25 mouse cellular contexts compared by ENCODE assay signal in the genomic region with DNA sequence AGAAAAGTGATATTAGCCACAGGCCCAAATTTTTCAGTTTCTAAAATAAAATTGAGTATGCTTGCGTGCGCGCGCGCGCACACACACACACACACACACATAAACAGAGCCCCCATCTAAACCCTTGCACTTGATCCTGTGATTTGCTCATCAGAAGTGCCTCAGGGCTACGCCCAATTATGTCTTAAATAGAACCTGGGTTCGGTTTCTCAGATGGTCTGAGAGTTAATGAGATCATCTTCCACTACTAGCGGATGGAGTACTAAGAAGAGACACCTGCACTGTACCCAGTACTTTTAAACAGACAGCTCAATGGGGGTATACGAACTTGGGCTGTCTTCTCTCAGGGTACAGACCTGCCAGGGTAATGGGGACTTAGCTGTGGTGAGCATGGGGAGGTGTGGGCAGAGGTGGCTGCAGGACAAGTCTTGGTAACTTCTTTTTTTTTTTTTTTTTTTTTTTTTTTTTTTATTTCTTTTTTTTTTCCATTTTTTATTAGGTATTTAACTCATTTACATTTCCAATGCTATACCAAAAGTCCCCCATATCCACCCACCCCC.
DNase-seq lines count a peak whose midpoint lies in the region; ATAC-seq lines count a peak whose summit lies in the region.
"Had no signal": no experiment of that assay in that cellular context is flagged by ENCODE, and none has a peak within 500 bp of the region (broad histone marks: within the 10 kb centered on the region; RNA-seq: fewer than 3 reads in every experiment).

No protein-coding gene starts in this region.

- H3K27me3 ChIP-seq in forebrain, embryonic 13.5 days: no peaks in the 10 kb centered on the region
- H3K27me3 ChIP-seq in forebrain, embryonic 11.5 days (ENCODE audit: control insufficient read depth, insufficient read depth, low read length): no peaks in the 10 kb centered on the region
- H3K27me3 ChIP-seq in hindbrain, embryonic 15.5 days: no peaks in the 10 kb centered on the region
- no peaks in the 10 kb centered on the region for H3K27me3 ChIP-seq in hindbrain, embryonic 11.5 days (ENCODE audit: control insufficient read depth, insufficient read depth, low read length)
- no peaks in the 10 kb centered on the region for H3K27me3 ChIP-seq in midbrain, embryonic 12.5 days
- no peaks in the 10 kb centered on the region for H3K27me3 ChIP-seq in midbrain, embryonic 13.5 days
- H3K27me3 ChIP-seq in forebrain, embryonic 16.5 days (replicated peaks; ENCODE audit: control insufficient read depth, insufficient read depth, low read length): no peaks in the 10 kb centered on the region
- H3K27me3 ChIP-seq: heart, embryonic 12.5 days; heart, embryonic 15.5 days had no signal

- ATAC-seq in forebrain, embryonic 13.5 days: no peak
- ATAC-seq in forebrain, embryonic 11.5 days (replicated peaks; ENCODE audit: low FRiP score): no peak
- 0 out of 2 replicates have a peak, but pooled peaks have one; percentile 55 for ATAC-seq in hindbrain, embryonic 15.5 days (ENCODE audit: low FRiP score, low read depth)
- no peak for ATAC-seq in hindbrain, embryonic 11.5 days (ENCODE audit: low FRiP score)
- 0 out of 2 replicates have a peak, but pooled peaks have one; percentile 30 for ATAC-seq in midbrain, embryonic 12.5 days (ENCODE audit: low FRiP score, low read depth)
- ATAC-seq in midbrain, embryonic 13.5 days: no peak
- ATAC-seq in forebrain, embryonic 16.5 days: no peak
- ATAC-seq: hindbrain, postnatal 0 days; inflammation-experienced regulatory T-cells, adult 6 months had no signal

- H3K4me2 ChIP-seq in forebrain, embryonic 13.5 days: no peak overlapping the region
- no peak overlapping the region for H3K4me2 ChIP-seq in forebrain, embryonic 11.5 days (ENCODE audit: low read depth, low read length, severe bottlenecking)
- H3K4me2 ChIP-seq in hindbrain, embryonic 15.5 days: no peak overlapping the region
- H3K4me2 ChIP-seq in hindbrain, embryonic 11.5 days (replicated peaks; ENCODE audit: low read depth, low read length): no peak overlapping the region
- H3K4me2 ChIP-seq in midbrain, embryonic 12.5 days (replicated peaks): no peak overlapping the region
- H3K4me2 ChIP-seq in midbrain, embryonic 13.5 days (replicated peaks): no peak overlapping the region
- no peak overlapping the region for H3K4me2 ChIP-seq in forebrain, embryonic 16.5 days (ENCODE audit: low read length)
- H3K4me2 ChIP-seq: heart, embryonic 12.5 days; heart, embryonic 15.5 days had no signal

- peak overlapping the region; percentile 42; the same call in 1 of the 2 replicates for H3K27ac ChIP-seq in forebrain, embryonic 13.5 days
- H3K27ac ChIP-seq in forebrain, embryonic 11.5 days (ENCODE audit: low read depth, low read length): no peak overlapping the region
- H3K27ac ChIP-seq in hindbrain, embryonic 15.5 days (replicated peaks): no peak overlapping the region
- no peak overlapping the region for H3K27ac ChIP-seq in hindbrain, embryonic 11.5 days (ENCODE audit: low read depth, low read length)
- H3K27ac ChIP-seq in midbrain, embryonic 12.5 days (replicated peaks): no peak overlapping the region
- H3K27ac ChIP-seq in midbrain, embryonic 13.5 days: no peak overlapping the region
- 0 out of 2 replicates have a peak overlapping the region, but pooled peaks have one; percentile 7 for H3K27ac ChIP-seq in forebrain, embryonic 16.5 days (ENCODE audit: low read length)
- H3K27ac ChIP-seq: heart, embryonic 15.5 days; hindbrain, embryonic 10.5 days; hindbrain, postnatal 0 days had no signal

- no peak overlapping the region for H3K4me3 ChIP-seq in forebrain, embryonic 13.5 days
- no peak overlapping the region for H3K4me3 ChIP-seq in forebrain, embryonic 11.5 days (ENCODE audit: low read depth, low read length)
- no peak overlapping the region for H3K4me3 ChIP-seq in hindbrain, embryonic 15.5 days
- H3K4me3 ChIP-seq in hindbrain, embryonic 11.5 days (ENCODE audit: low read depth, low read length): no peak overlapping the region
- H3K4me3 ChIP-seq in midbrain, embryonic 12.5 days: no peak overlapping the region
- no peak overlapping the region for H3K4me3 ChIP-seq in midbrain, embryonic 13.5 days (replicated peaks)
- H3K4me3 ChIP-seq in forebrain, embryonic 16.5 days (replicated peaks; ENCODE audit: low read length): no peak overlapping the region
- H3K4me3 ChIP-seq: heart, embryonic 12.5 days; heart, embryonic 15.5 days; hindbrain, embryonic 10.5 days had no signal

- DNase-seq in forebrain, embryonic 11.5 days (ENCODE audit: low spot score): no peak
- DNase-seq in hindbrain, embryonic 11.5 days (ENCODE audit: low spot score): no peak
- no peak for DNase-seq in embryo, embryonic 10 days (ENCODE audit: low spot score)
- DNase-seq: adrenal gland, adult 2 months; adrenal gland, postnatal 14 days; B cell, adult 2 months; cerebellum, adult 11-12 months; cerebellum, adult 8-10 months; cerebellum, postnatal 10 days; cerebellum, postnatal 36 days; gastrocnemius, postnatal 25 days; heart, adult 18-20 months; heart, postnatal 10 days; heart, postnatal 36 days; kidney, adult 18-20 months had no signal

- H3K4me1 ChIP-seq in forebrain, embryonic 13.5 days: peaks cover 17% of the 10 kb centered on the region; the same call in 1 of the 2 replicates
- no peaks in the 10 kb centered on the region for H3K4me1 ChIP-seq in forebrain, embryonic 11.5 days (replicated peaks; ENCODE audit: control insufficient read depth, insufficient read depth, low read length)
- H3K4me1 ChIP-seq in hindbrain, embryonic 15.5 days (replicated peaks): no peaks in the 10 kb centered on the region
- no peaks in the 10 kb centered on the region for H3K4me1 ChIP-seq in hindbrain, embryonic 11.5 days (replicated peaks; ENCODE audit: control insufficient read depth, insufficient read depth, low read length)
- 0 out of 2 replicates have a peak, but pooled peaks cover 3% of the 10 kb centered on the region for H3K4me1 ChIP-seq in midbrain, embryonic 12.5 days
- no peaks in the 10 kb centered on the region for H3K4me1 ChIP-seq in midbrain, embryonic 13.5 days (replicated peaks)
- peaks cover 8% of the 10 kb centered on the region; the same call in 1 of the 2 replicates for H3K4me1 ChIP-seq in forebrain, embryonic 16.5 days (replicated peaks; ENCODE audit: control insufficient read depth, insufficient read depth, low read length)
- H3K4me1 ChIP-seq: heart, embryonic 12.5 days; heart, embryonic 15.5 days; hindbrain, embryonic 10.5 days had no signal

- H3K9ac ChIP-seq in forebrain, embryonic 13.5 days: no peak overlapping the region
- H3K9ac ChIP-seq in forebrain, embryonic 11.5 days (ENCODE audit: low read length): no peak overlapping the region
- no peak overlapping the region for H3K9ac ChIP-seq in hindbrain, embryonic 15.5 days
- no peak overlapping the region for H3K9ac ChIP-seq in hindbrain, embryonic 11.5 days (ENCODE audit: low read depth, low read length)
- no peak overlapping the region for H3K9ac ChIP-seq in midbrain, embryonic 12.5 days (replicated peaks)
- H3K9ac ChIP-seq in midbrain, embryonic 13.5 days (replicated peaks): no peak overlapping the region
- no peak overlapping the region for H3K9ac ChIP-seq in forebrain, embryonic 16.5 days (replicated peaks; ENCODE audit: low read depth, low read length)
- H3K9ac ChIP-seq: heart, embryonic 12.5 days; heart, embryonic 15.5 days had no signal

- 89% methylated on average over 10 of the region's 10 CpGs for WGBS in forebrain, embryonic 13.5 days
- 91% methylated on average over 10 of the region's 10 CpGs for WGBS in forebrain, embryonic 11.5 days
- 94% methylated on average over 10 of the region's 10 CpGs for WGBS in hindbrain, embryonic 15.5 days
- WGBS in hindbrain, embryonic 11.5 days: 96% methylated on average over 10 of the region's 10 CpGs
- WGBS in midbrain, embryonic 12.5 days: 91% methylated on average over 10 of the region's 10 CpGs
- WGBS in midbrain, embryonic 13.5 days: 90% methylated on average over 10 of the region's 10 CpGs
- WGBS in forebrain, embryonic 16.5 days: 91% methylated on average over 10 of the region's 10 CpGs

- H3K9me3 ChIP-seq in forebrain, embryonic 13.5 days (replicated peaks): no peaks in the 10 kb centered on the region
- H3K9me3 ChIP-seq in forebrain, embryonic 11.5 days (ENCODE audit: control insufficient read depth, low read length): no peaks in the 10 kb centered on the region
- H3K9me3 ChIP-seq in hindbrain, embryonic 15.5 days: no peaks in the 10 kb centered on the region
- no peaks in the 10 kb centered on the region for H3K9me3 ChIP-seq in hindbrain, embryonic 11.5 days (ENCODE audit: control insufficient read depth, low read length)
- H3K9me3 ChIP-seq in midbrain, embryonic 12.5 days: no peaks in the 10 kb centered on the region
- no peaks in the 10 kb centered on the region for H3K9me3 ChIP-seq in midbrain, embryonic 13.5 days
- H3K9me3 ChIP-seq in forebrain, embryonic 16.5 days (ENCODE audit: control insufficient read depth, low read length): no peaks in the 10 kb centered on the region
- H3K9me3 ChIP-seq: heart, embryonic 12.5 days; heart, embryonic 15.5 days; hindbrain, embryonic 10.5 days had no signal

- H3K36me3 ChIP-seq in forebrain, embryonic 13.5 days (ENCODE audit: poor library complexity, severe bottlenecking): peaks cover 28% of the 10 kb centered on the region
- H3K36me3 ChIP-seq in forebrain, embryonic 11.5 days (ENCODE audit: control insufficient read depth, insufficient read depth, low read length): no peaks in the 10 kb centered on the region
- peaks cover 8% of the 10 kb centered on the region; the same call in 1 of the 2 replicates for H3K36me3 ChIP-seq in hindbrain, embryonic 15.5 days
- H3K36me3 ChIP-seq in hindbrain, embryonic 11.5 days (ENCODE audit: control insufficient read depth, insufficient read depth, low read length): no peaks in the 10 kb centered on the region
- 0 out of 2 replicates have a peak, but pooled peaks cover 12% of the 10 kb centered on the region for H3K36me3 ChIP-seq in midbrain, embryonic 12.5 days
- peaks cover 23% of the 10 kb centered on the region for H3K36me3 ChIP-seq in midbrain, embryonic 13.5 days
- H3K36me3 ChIP-seq in forebrain, embryonic 16.5 days (ENCODE audit: control insufficient read depth, insufficient read depth): peaks cover 16% of the 10 kb centered on the region
- H3K36me3 ChIP-seq: heart, embryonic 15.5 days had no signal

Comparison
In these comparisons a context has a peak if more than half of its experiments do, and no peak if none do; other contexts are left out.
1. ATAC-seq: peak in hindbrain, embryonic 15.5 days (single experiment) and midbrain, embryonic 12.5 days (single experiment); none in forebrain, embryonic 13.5 days (single experiment), forebrain, embryonic 11.5 days (single experiment), hindbrain, embryonic 11.5 days (single experiment), midbrain, embryonic 13.5 days (single experiment) and forebrain, embryonic 16.5 days (single experiment).
2. H3K27ac ChIP-seq: peak in forebrain, embryonic 13.5 days (single experiment) and forebrain, embryonic 16.5 days (single experiment); none in forebrain, embryonic 11.5 days (single experiment), hindbrain, embryonic 15.5 days (single experiment), hindbrain, embryonic 11.5 days (single experiment), midbrain, embryonic 12.5 days (single experiment) and midbrain, embryonic 13.5 days (single experiment).